Mouse (Mus musculus) lung, embryonic 16.5 days (tissue): ENCODE measurements around the gene Lzts3. TPM values are rescaled to one million over a fixed set of nuclear protein-coding genes. Genes with fewer than 3 reads are reported as not detected.

ENCODE experiments used
- ATAC-seq: fragments of 200-750 bp; cut with Nextera tagmentation; 2 replicates; pipeline ENCODE4 v1.8.0; 2017; ENCODE audit warnings: low read depth, mild to moderate bottlenecking, moderate library complexity
- H3K27ac ChIP-seq: fragments of 300-500 bp; sonication (generic); 2 replicates; pipeline ENCODE4 v1.5.1; 2014; ENCODE audit warnings: mild to moderate bottlenecking, control low read depth, low read length
- H3K27me3 ChIP-seq: fragments of 300-500 bp; sonication (generic); 2 replicates; pipeline ENCODE4 v1.6.1; 2014; ENCODE audit warnings: low read depth, low read length, mixed read lengths; ENCODE audit not compliant: control insufficient read depth, insufficient read depth
- H3K36me3 ChIP-seq: fragments of 300-500 bp; sonication (generic); 2 replicates; pipeline ENCODE4 v1.6.1; 2014; ENCODE audit warnings: low read length; ENCODE audit not compliant: control insufficient read depth, insufficient read depth
- H3K4me1 ChIP-seq: fragments of 300-500 bp; sonication (generic); replicated peaks from 2 replicates; pipeline ENCODE4 v1.6.1; 2014; ENCODE audit warnings: low read length, mixed read lengths; ENCODE audit not compliant: control insufficient read depth, insufficient read depth
- H3K4me2 ChIP-seq: fragments of 300-500 bp; sonication (generic); 2 replicates; pipeline ENCODE4 v1.6.1; 2014; ENCODE audit warnings: low read depth, low read length, control low read depth
- H3K4me3 ChIP-seq: fragments of 300-500 bp; sonication (generic); 2 replicates; pipeline ENCODE4 v1.5.1; 2014; ENCODE audit warnings: mild to moderate bottlenecking, low read length, control low read depth
- H3K9ac ChIP-seq: fragments of 300-500 bp; sonication (generic); 2 replicates; pipeline ENCODE4 v1.6.1; 2014; ENCODE audit warnings: low read length, control low read depth
- H3K9me3 ChIP-seq: fragments of 300-500 bp; sonication (generic); 2 replicates; pipeline ENCODE4 v1.6.1; 2016; ENCODE audit warnings: low read length; ENCODE audit not compliant: control insufficient read depth
- WGBS: fragments of 180-500 bp; shearing (Covaris S2); extraction: QIAGEN DNeasy Blood & Tissue Kit; methylation state at CpG from one replicate; pipeline ENCODE4 v1.1.7; 2014; 5-methylcytosine and 5-hydroxymethylcytosine counted together
- polyA plus RNA-seq: library from polyadenylated mRNA; unstranded; fragments of >200 nt; fragmentation: Nextera tagmentation; extraction: Ambion mirVana; gene quantifications from 2 replicates; pipeline ENCODE4 v1.2.1, GENCODE M21; 2015

Lzts3 gene
- 2.6 and 3.1 TPM in 2 replicates for polyA plus RNA-seq

- no peaks in the 10 kb centered on the region for H3K36me3 ChIP-seq
- no peaks in the 10 kb centered on the region; the same call in 1 of the 2 replicates for H3K27me3 ChIP-seq
- H3K9me3 ChIP-seq: no peaks in the 10 kb centered on the region
- no peak within 1 kb of the TSS for H3K27ac ChIP-seq
- 4% methylated on average over 23 of the region's 40 CpGs for WGBS
- peak; percentile 99 for ATAC-seq
- peak within 1 kb of the TSS; percentile 96 for H3K4me2 ChIP-seq
- peak within 1 kb of the TSS; percentile 76 for H3K9ac ChIP-seq
- peaks cover 2% of the 10 kb centered on the region; the same call in 1 of the 2 replicates for H3K4me1 ChIP-seq
- H3K4me3 ChIP-seq: peak within 1 kb of the TSS; percentile 68
These were observed at the start of gene Lzts3 for GRCm38 (mm10) chr2:130642684-130643369. TSS of gene Lzts3 (minus strand) at chr2:130642803.

- Histone ChIP-seq H3K4me2 (no peak overlapping the region), H3K36me3 (no peaks in the 10 kb centered on the region), H3K4me3 (no peak overlapping the region), H3K4me1 (no peaks in the 10 kb centered on the region), H3K9me3 (no peaks in the 10 kb centered on the region), H3K9ac (no peak overlapping the region), H3K27me3 (no peaks in the 10 kb centered on the region), H3K27ac (no peak overlapping the region)
- 68% methylated on average over 2 of the region's 2 CpGs for WGBS
- no peak for ATAC-seq
These were observed 46.4 kb upstream of the Lzts3 start for GRCm38 (mm10) chr2:130689011-130689410.

GRCm38 (mm10) chr2:130685426-130685825 is 42.8 kb upstream of the Lzts3 start:
- ATAC-seq: no peak
- Histone ChIP-seq H3K9me3 (no peaks in the 10 kb centered on the region), H3K4me1 (no peaks in the 10 kb centered on the region), H3K27me3 (no peaks in the 10 kb centered on the region), H3K4me3 (no peak overlapping the region), H3K36me3 (peaks cover 4% of the 10 kb centered on the region), H3K9ac (no peak overlapping the region), H3K4me2 (no peak overlapping the region), H3K27ac (no peak overlapping the region)
- 77% methylated on average over 9 of the region's 9 CpGs for WGBS

GRCm38 (mm10) chr2:130681531-130681930 is 38.9 kb upstream of the Lzts3 start:
- peaks cover 34% of the 10 kb centered on the region for H3K36me3 ChIP-seq
- H3K4me1 ChIP-seq: no peaks in the 10 kb centered on the region
- no peak overlapping the region for H3K4me2 ChIP-seq
- no peak overlapping the region for H3K4me3 ChIP-seq
- H3K27ac ChIP-seq: no peak overlapping the region
- WGBS: 79% methylated on average over 3 of the region's 3 CpGs
- H3K9ac ChIP-seq: no peak overlapping the region
- no peaks in the 10 kb centered on the region for H3K9me3 ChIP-seq
- H3K27me3 ChIP-seq: no peaks in the 10 kb centered on the region
- no peak for ATAC-seq

- Histone ChIP-seq H3K4me3 (no peak overlapping the region), H3K27ac (no peak overlapping the region), H3K36me3 (peaks cover 42% of the 10 kb centered on the region), H3K27me3 (no peaks in the 10 kb centered on the region), H3K4me1 (no peaks in the 10 kb centered on the region), H3K9ac (no peak overlapping the region), H3K4me2 (no peak overlapping the region), H3K9me3 (no peaks in the 10 kb centered on the region)
- WGBS: 94% methylated on average over 6 of the region's 6 CpGs
- no peak for ATAC-seq
These were observed 37.3 kb upstream of the Lzts3 start for GRCm38 (mm10) chr2:130679899-130680298.

GRCm38 (mm10) chr2:130679154-130679553 is 36.6 kb upstream of the Lzts3 start:
- Histone ChIP-seq H3K4me1 (no peaks in the 10 kb centered on the region), H3K36me3 (peaks cover 47% of the 10 kb centered on the region), H3K27me3 (no peaks in the 10 kb centered on the region), H3K27ac (no peak overlapping the region), H3K9me3 (no peaks in the 10 kb centered on the region), H3K4me2 (no peak overlapping the region), H3K9ac (no peak overlapping the region), H3K4me3 (no peak overlapping the region)
- ATAC-seq: no peak
- WGBS: 87% methylated on average over 12 of the region's 12 CpGs

- no peak for ATAC-seq
- peaks cover 60% of the 10 kb centered on the region for H3K36me3 ChIP-seq
- H3K9me3 ChIP-seq: no peaks in the 10 kb centered on the region
- no peak overlapping the region for H3K9ac ChIP-seq
- no peak overlapping the region for H3K27ac ChIP-seq
- whole genome bisulfite sequencing: 79% methylated on average over 10 of the region's 10 CpGs
- no peaks in the 10 kb centered on the region for H3K27me3 ChIP-seq
- H3K4me1 ChIP-seq: no peaks in the 10 kb centered on the region
- no peak overlapping the region for H3K4me2 ChIP-seq
- H3K4me3 ChIP-seq: no peak overlapping the region
These were observed 34.6 kb upstream of the Lzts3 start for GRCm38 (mm10) chr2:130677211-130677610.

GRCm38 (mm10) chr2:130667559-130667958 is 25.0 kb upstream of the Lzts3 start, which contains the start of gene Itpa:
TSS of gene Itpa (plus strand) at chr2:130667610.
- peak within 1 kb of the TSS; percentile 83 for H3K27ac ChIP-seq
- H3K9ac ChIP-seq: peak within 1 kb of the TSS; percentile 82
- under 1% methylated on average over 31 of the region's 31 CpGs for WGBS
- peak within 1 kb of the TSS; percentile 82 for H3K4me3 ChIP-seq
- H3K27me3 ChIP-seq: no peaks in the 10 kb centered on the region
- H3K9me3 ChIP-seq: no peaks in the 10 kb centered on the region
- peak within 1 kb of the TSS; percentile 92 for H3K4me2 ChIP-seq
- H3K36me3 ChIP-seq: peaks cover 2% of the 10 kb centered on the region; the same call in 1 of the 2 replicates
- peak; percentile 55; the same call in 1 of the 2 replicates for ATAC-seq
- peaks cover 23% of the 10 kb centered on the region for H3K4me1 ChIP-seq

GRCm38 (mm10) chr2:130664102-130664701 is 21.6 kb upstream of the Lzts3 start, which contains the start of gene Ddrgk1:
TSS of gene Ddrgk1 (minus strand) at chr2:130664659.
- peak within 1 kb of the TSS; percentile 88 for H3K4me2 ChIP-seq
- peak within 1 kb of the TSS; percentile 99 for H3K27ac ChIP-seq
- peaks cover 12% of the 10 kb centered on the region for H3K36me3 ChIP-seq
- ATAC-seq: peak; percentile 98
- H3K9ac ChIP-seq: peak within 1 kb of the TSS; percentile 95
- no peaks in the 10 kb centered on the region for H3K9me3 ChIP-seq
- peaks cover 22% of the 10 kb centered on the region for H3K4me1 ChIP-seq
- under 1% methylated on average over 40 of the region's 40 CpGs for WGBS
- H3K27me3 ChIP-seq: no peaks in the 10 kb centered on the region
- peak within 1 kb of the TSS; percentile 82 for H3K4me3 ChIP-seq
